Mouse (Mus musculus) kidney, embryonic 16.5 days (tissue): ENCODE data around the gene Tmem210. TPM values are rescaled to one million over a fixed set of nuclear protein-coding genes. Genes with fewer than 3 reads are reported as not detected.
"Not testable (repeated sequence)": the region's sequence is repeated elsewhere in the genome, so short reads cannot be mapped to it uniquely, and the experiment has no call there.

Source experiments
- ATAC-seq: fragments of 200-750 bp; cut with Nextera tagmentation; 2 replicates; pipeline ENCODE4 v1.8.0; 2017; ENCODE audit warnings: moderate TSS enrichment; ENCODE audit not compliant: low FRiP score, low TSS enrichment
- H3K27ac ChIP-seq: fragments of 300-500 bp; sonication (generic); 2 replicates; pipeline ENCODE4 v1.5.1; 2014; ENCODE audit warnings: low read length
- H3K27me3 ChIP-seq: fragments of 300-500 bp; sonication (generic); 2 replicates; pipeline ENCODE4 v1.6.1; 2014; ENCODE audit warnings: low read length, control low read depth, mixed read lengths; ENCODE audit not compliant: insufficient read depth
- H3K36me3 ChIP-seq: fragments of 300-500 bp; sonication (generic); 2 replicates; pipeline ENCODE4 v1.6.1; 2014; ENCODE audit warnings: low read length, control low read depth, mixed read lengths; ENCODE audit not compliant: insufficient read depth
- H3K4me1 ChIP-seq: fragments of 300-500 bp; sonication (generic); 2 replicates; pipeline ENCODE4 v1.6.1; 2014; ENCODE audit warnings: low read length, control low read depth, mixed read lengths; ENCODE audit not compliant: insufficient read depth
- H3K4me2 ChIP-seq: fragments of 300-500 bp; sonication (generic); replicated peaks from 2 replicates; pipeline ENCODE4 v1.6.1; 2014; ENCODE audit warnings: low read depth, low read length
- H3K4me3 ChIP-seq: fragments of 300-500 bp; sonication (generic); 2 replicates; pipeline ENCODE4 v1.5.1; 2014; ENCODE audit warnings: mild to moderate bottlenecking, low read length
- H3K9ac ChIP-seq: fragments of 300-500 bp; sonication (generic); replicated peaks from 2 replicates; pipeline ENCODE4 v1.6.1; 2014; ENCODE audit warnings: low read length
- H3K9me3 ChIP-seq: fragments of 300-500 bp; sonication (generic); 2 replicates; pipeline ENCODE4 v1.6.1; 2016; ENCODE audit warnings: low read length, control low read depth
- WGBS: fragments of 180-500 bp; shearing (Covaris S2); extraction: QIAGEN DNeasy Blood & Tissue Kit; methylation state at CpG from one replicate; pipeline ENCODE4 v1.1.7; 2014; 5-methylcytosine and 5-hydroxymethylcytosine counted together
- polyA plus RNA-seq: library from polyadenylated mRNA; unstranded; fragments of >200 nt; fragmentation: Nextera tagmentation; extraction: Ambion mirVana; gene quantifications from 2 replicates; pipeline ENCODE4 v1.2.1, GENCODE M21; 2015

Gene Tmem210
- polyA plus RNA-seq, 1 experiment from 2014 or later = not detected

GRCm38 (mm10) chr2:25252331-25252730 lies 35.6 kb upstream of the Tmem210 start:
- no peak for ATAC-seq
- WGBS = 82% methylated on average over 1 of the region's 1 CpGs
- H3K27me3 ChIP-seq = no peaks in the 10 kb centered on the region

GRCm38 (mm10) chr2:25255284-25255779 lies 32.6 kb upstream of the Tmem210 start, which contains the start of gene Tmem203:
TSS of gene Tmem203 (plus strand) at chr2:25255439.
- peaks cover 18% of the 10 kb centered on the region for H3K36me3 ChIP-seq
- peak; percentile 89 for ATAC-seq
- peaks cover 17% of the 10 kb centered on the region for H3K4me1 ChIP-seq
- no peaks in the 10 kb centered on the region for H3K27me3 ChIP-seq
- 0% methylated on average over 39 of the region's 39 CpGs for WGBS
- H3K4me3 ChIP-seq = peak within 1 kb of the TSS; percentile 98
- H3K4me2 ChIP-seq = peak within 1 kb of the TSS; percentile 99
- no peaks in the 10 kb centered on the region for H3K9me3 ChIP-seq
- H3K27ac ChIP-seq = peak within 1 kb of the TSS; percentile 76
- peak within 1 kb of the TSS; percentile 93 for H3K9ac ChIP-seq

More at GRCm38 (mm10) chr2:25252331-25252730, 35.6 kb upstream of the Tmem210 start:
- H3K4me2 ChIP-seq = no peak overlapping the region
- H3K36me3 ChIP-seq = peaks cover 41% of the 10 kb centered on the region
- peaks cover 17% of the 10 kb centered on the region for H3K4me1 ChIP-seq
- no peak overlapping the region for H3K4me3 ChIP-seq
- H3K27ac ChIP-seq = no peak overlapping the region
- H3K9ac ChIP-seq = no peak overlapping the region
- no peaks in the 10 kb centered on the region for H3K9me3 ChIP-seq

- 53% methylated on average over 10 of the region's 12 CpGs for WGBS
Measured at GRCm38 (mm10) chr2:25256443-25257109, 31.4 kb upstream of the Tmem210 start.

GRCm38 (mm10) chr2:25257250-25257649 lies 30.7 kb upstream of the Tmem210 start:
- not testable (repeated sequence) for H3K27me3 ChIP-seq

More at GRCm38 (mm10) chr2:25256443-25257109, 31.4 kb upstream of the Tmem210 start:
- H3K27me3 ChIP-seq, ATAC-seq, H3K9me3 ChIP-seq, H3K27ac ChIP-seq, H3K36me3 ChIP-seq: not testable (repeated sequence)
- Histone ChIP-seq H3K4me3 (peak overlapping the region; percentile 98), H3K4me2 (peak overlapping the region; percentile 99), H3K9ac (peak overlapping the region; percentile 93), H3K4me1 (peaks cover 17% of the 10 kb centered on the region)

GRCm38 (mm10) chr2:25258887-25259286 lies 29.1 kb upstream of the Tmem210 start:
- H3K4me2 ChIP-seq = no peak overlapping the region
- H3K9ac ChIP-seq = no peak overlapping the region
- H3K4me1 ChIP-seq = peaks cover 22% of the 10 kb centered on the region
- no peak for ATAC-seq
- no peaks in the 10 kb centered on the region for H3K9me3 ChIP-seq
- H3K4me3 ChIP-seq = no peak overlapping the region
- H3K36me3 ChIP-seq = no peaks in the 10 kb centered on the region
- WGBS = 61% methylated on average over 2 of the region's 2 CpGs
- H3K27me3 ChIP-seq = no peaks in the 10 kb centered on the region
- H3K27ac ChIP-seq = no peak overlapping the region

More at GRCm38 (mm10) chr2:25257250-25257649, 30.7 kb upstream of the Tmem210 start:
- not testable (repeated sequence) for H3K36me3 ChIP-seq, H3K4me3 ChIP-seq, H3K4me2 ChIP-seq, H3K9me3 ChIP-seq, H3K27ac ChIP-seq, ATAC-seq, H3K9ac ChIP-seq
- WGBS = 90% methylated on average over 5 of the region's 5 CpGs
- H3K4me1 ChIP-seq = peaks cover 17% of the 10 kb centered on the region

- no peaks in the 10 kb centered on the region for H3K9me3 ChIP-seq
- 48% methylated on average over 12 of the region's 12 CpGs for WGBS
- peak overlapping the region; percentile 99 for H3K4me2 ChIP-seq
- peak overlapping the region; percentile 88 for H3K4me3 ChIP-seq
- H3K27ac ChIP-seq = peak overlapping the region; percentile 75
- H3K4me1 ChIP-seq = peaks cover 30% of the 10 kb centered on the region
- H3K9ac ChIP-seq = peak overlapping the region; percentile 70
- no peaks in the 10 kb centered on the region for H3K36me3 ChIP-seq
- peak; percentile 39; the same call in 1 of the 2 replicates for ATAC-seq
- no peaks in the 10 kb centered on the region for H3K27me3 ChIP-seq
Measured at GRCm38 (mm10) chr2:25261870-25262269, 26.1 kb upstream of the Tmem210 start.

GRCm38 (mm10) chr2:25262291-25262767 lies 25.6 kb upstream of the Tmem210 start, which contains the start of gene Tprn:
TSS of gene Tprn (plus strand) at chr2:25262618.
- H3K4me3 ChIP-seq = peak within 1 kb of the TSS; percentile 88
- peak within 1 kb of the TSS; percentile 75 for H3K27ac ChIP-seq
- peaks cover 34% of the 10 kb centered on the region for H3K4me1 ChIP-seq
- peak within 1 kb of the TSS; percentile 99 for H3K4me2 ChIP-seq
- H3K36me3 ChIP-seq = no peaks in the 10 kb centered on the region
- H3K9ac ChIP-seq = peak within 1 kb of the TSS; percentile 76
- H3K27me3 ChIP-seq = no peaks in the 10 kb centered on the region
- H3K9me3 ChIP-seq = no peaks in the 10 kb centered on the region
- ATAC-seq = peak; percentile 99
- WGBS = under 1% methylated on average over 39 of the region's 39 CpGs

GRCm38 (mm10) chr2:25262795-25263622 lies 24.9 kb upstream of the Tmem210 start:
- peak; percentile 10; the same call in 1 of the 2 replicates for ATAC-seq
- Histone ChIP-seq H3K9me3 (no peaks in the 10 kb centered on the region), H3K36me3 (no peaks in the 10 kb centered on the region), H3K4me3 (peak overlapping the region; percentile 88), H3K4me2 (peak overlapping the region; percentile 99), H3K9ac (peak overlapping the region; percentile 76), H3K27me3 (no peaks in the 10 kb centered on the region), H3K27ac (0 out of 2 replicates have a peak overlapping the region, but pooled peaks have one; percentile 39), H3K4me1 (peaks cover 34% of the 10 kb centered on the region)
- WGBS = under 1% methylated on average over 82 of the region's 82 CpGs

GRCm38 (mm10) chr2:25263623-25264285 lies 24.2 kb upstream of the Tmem210 start:
- H3K27ac ChIP-seq = no peak overlapping the region
- H3K4me2 ChIP-seq = peak overlapping the region; percentile 99
- no peaks in the 10 kb centered on the region for H3K27me3 ChIP-seq
- no peaks in the 10 kb centered on the region for H3K9me3 ChIP-seq
- peaks cover 34% of the 10 kb centered on the region for H3K4me1 ChIP-seq
- H3K9ac ChIP-seq = peak overlapping the region; percentile 76
- 0 out of 2 replicates have a peak, but pooled peaks cover 2% of the 10 kb centered on the region for H3K36me3 ChIP-seq
- WGBS = 21% methylated on average over 12 of the region's 12 CpGs
- ATAC-seq = no peak
- peak overlapping the region; percentile 88 for H3K4me3 ChIP-seq
